Comparison of ENCODE assay signal across 31 mouse cellular contexts in the genomic region with DNA sequence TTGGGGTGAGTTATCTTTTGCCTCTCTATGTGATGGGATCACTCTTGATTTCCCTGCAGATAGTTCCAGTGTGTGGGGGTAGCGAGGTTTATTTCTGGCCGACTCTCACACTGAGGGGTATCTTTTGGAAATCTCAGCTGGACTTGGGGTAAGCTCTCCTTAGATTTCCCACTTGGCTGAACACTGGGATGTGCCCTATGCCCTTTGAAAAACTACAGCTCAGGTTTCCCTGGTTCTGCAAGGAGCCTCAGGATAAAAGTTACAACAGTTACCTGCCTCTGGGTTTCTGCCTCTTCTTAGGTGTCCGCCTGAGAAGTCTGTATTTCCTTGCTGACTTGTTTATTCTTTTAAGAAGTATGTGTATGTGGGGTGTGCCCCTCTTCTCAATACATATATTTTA. TPM values are rescaled to one million over a fixed set of nuclear protein-coding genes. Genes with fewer than 3 reads are reported as not detected.
A peak's percentile ranks its signal among the peaks of the same experiment; 100 is the strongest.
DNase-seq lines count a peak whose midpoint lies in the region; ATAC-seq lines count a peak whose summit lies in the region.
"Had no signal": no experiment of that assay in that cellular context is flagged by ENCODE, and none has a peak within 500 bp of the region (broad histone marks: within the 10 kb centered on the region; RNA-seq: fewer than 3 reads in every experiment).

No protein-coding gene starts in this region.

- WGBS in heart, embryonic 12.5 days, result 82% methylated on average over 3 of the region's 3 CpGs
- 57% methylated on average over 3 of the region's 3 CpGs for WGBS in kidney, embryonic 15.5 days

- no peak for ATAC-seq in heart, embryonic 12.5 days (ENCODE audit: insufficient number of reproducible peaks, low FRiP score)
- ATAC-seq in kidney, embryonic 15.5 days (replicated peaks; ENCODE audit: low FRiP score), result no peak
- ATAC-seq: activated CD4-positive, CD25-positive, alpha-beta regulatory T cell, adult 4 months; forebrain, embryonic 14.5 days; forebrain, postnatal 0 days had no signal

- no peaks in the 10 kb centered on the region for H3K27me3 ChIP-seq in heart, embryonic 12.5 days (replicated peaks)
- no peaks in the 10 kb centered on the region for H3K27me3 ChIP-seq in kidney, embryonic 15.5 days
- H3K27me3 ChIP-seq: embryonic facial prominence, embryonic 12.5 days; embryonic facial prominence, embryonic 15.5 days; hindbrain, embryonic 12.5 days; hindbrain, embryonic 15.5 days had no signal

- no peak overlapping the region for H3K9ac ChIP-seq in heart, embryonic 12.5 days
- no peak overlapping the region for H3K9ac ChIP-seq in kidney, embryonic 15.5 days
- H3K9ac ChIP-seq: embryonic facial prominence, embryonic 12.5 days; embryonic facial prominence, embryonic 15.5 days; forebrain, postnatal 0 days; hindbrain, embryonic 12.5 days; hindbrain, embryonic 15.5 days had no signal

- H3K27ac ChIP-seq in heart, embryonic 12.5 days (ENCODE audit: poor library complexity, severe bottlenecking), result no peak overlapping the region
- peak overlapping the region; percentile 32 for H3K27ac ChIP-seq in kidney, embryonic 15.5 days
- H3K27ac ChIP-seq: embryonic facial prominence, embryonic 12.5 days; embryonic facial prominence, embryonic 15.5 days; heart, adult 2 months; heart, embryonic 10.5 days; hindbrain, embryonic 12.5 days; hindbrain, embryonic 15.5 days had no signal

- H3K4me3 ChIP-seq in heart, embryonic 12.5 days, result no peak overlapping the region
- no peak overlapping the region for H3K4me3 ChIP-seq in kidney, embryonic 15.5 days (replicated peaks)
- H3K4me3 ChIP-seq: embryonic facial prominence, embryonic 12.5 days; embryonic facial prominence, embryonic 15.5 days; heart, adult 2 months; heart, embryonic 10.5 days; hindbrain, embryonic 12.5 days; hindbrain, embryonic 15.5 days had no signal

- DNase-seq in adrenal gland, adult 2 months, result peak; percentile 1
- DNase-seq in adrenal gland, postnatal 4 days (ENCODE audit: low spot score in 2 of 2), result no peak
- peak; percentile 58 for DNase-seq in heart, adult 11 months
- no peak for DNase-seq in kidney, adult 11 months
- DNase-seq in kidney, postnatal 14 days, result peak; percentile 23
- DNase-seq in neural tube, embryonic 10.5 days (ENCODE audit: extremely low spot score, low spot score), result no peak
- DNase-seq: adrenal gland, postnatal 10 days; adrenal gland, postnatal 36 days; cerebellum, adult 11 months; cerebellum, adult 2 months; cerebellum, adult 9-11 months; cerebellum, postnatal 25 days; forebrain, postnatal 0 days; gastrocnemius, postnatal 25 days; heart, adult 2 months had no signal

- H3K4me2 ChIP-seq in heart, embryonic 12.5 days, result no peak overlapping the region
- H3K4me2 ChIP-seq in kidney, embryonic 15.5 days, result no peak overlapping the region
- H3K4me2 ChIP-seq: embryonic facial prominence, embryonic 12.5 days; embryonic facial prominence, embryonic 15.5 days; hindbrain, embryonic 12.5 days; hindbrain, embryonic 15.5 days had no signal

- no peaks in the 10 kb centered on the region for H3K9me3 ChIP-seq in heart, embryonic 12.5 days (replicated peaks)
- H3K9me3 ChIP-seq in kidney, embryonic 15.5 days (replicated peaks), result no peaks in the 10 kb centered on the region
- H3K9me3 ChIP-seq: embryonic facial prominence, embryonic 15.5 days; heart, embryonic 10.5 days; hindbrain, embryonic 12.5 days; hindbrain, embryonic 15.5 days had no signal

- H3K36me3 ChIP-seq in heart, embryonic 12.5 days, result no peaks in the 10 kb centered on the region
- no peaks in the 10 kb centered on the region for H3K36me3 ChIP-seq in kidney, embryonic 15.5 days
- H3K36me3 ChIP-seq: embryonic facial prominence, embryonic 12.5 days; embryonic facial prominence, embryonic 15.5 days; heart, embryonic 10.5 days; hindbrain, embryonic 12.5 days; hindbrain, embryonic 15.5 days had no signal

- H3K4me1 ChIP-seq in heart, embryonic 12.5 days (replicated peaks), result no peaks in the 10 kb centered on the region
- H3K4me1 ChIP-seq in kidney, embryonic 15.5 days, result peaks cover 14% of the 10 kb centered on the region
- H3K4me1 ChIP-seq: embryonic facial prominence, embryonic 12.5 days; embryonic facial prominence, embryonic 15.5 days; heart, embryonic 10.5 days; hindbrain, embryonic 12.5 days; hindbrain, embryonic 15.5 days had no signal

RNA-seq across cellular contexts. Expression of a gene that starts 30.7 kb away (rescaled TPM):
- total RNA-seq in adrenal gland, adult 2 months (2021), result 100 to 1,000 TPM; 536 to 579 TPM
- 474 and 524 TPM in 2 replicates for polyA plus RNA-seq in adrenal gland, adult 2 months (2012; rRNA removed)
- total RNA-seq in adrenal gland, postnatal 4 days (2021), result 100 to 1,000 TPM; 215 to 218 TPM
- polyA plus RNA-seq in heart, embryonic 12.5 days (2016; fragmentation: Nextera tagmentation; extraction: Ambion mirVana), result 15.9 and 16.6 TPM in 2 replicates
- polyA plus RNA-seq in kidney, embryonic 15.5 days (2015; fragmentation: Nextera tagmentation; extraction: Ambion mirVana), result 30.4 and 35.2 TPM in 2 replicates

RNA-seq across cellular contexts. Expression of a gene that starts 42.6 kb away (rescaled TPM):
- 10 to 100 TPM; 41.3 to 58.6 TPM for total RNA-seq in adrenal gland, adult 2 months (2021)
- polyA plus RNA-seq in adrenal gland, adult 2 months (2012; rRNA removed), result 6.4 and 8.5 TPM in 2 replicates
- 1 to 10 TPM; 2.0 to 4.1 TPM for total RNA-seq in adrenal gland, postnatal 4 days (2021)
- not detected in 2 replicates for polyA plus RNA-seq in heart, embryonic 12.5 days (2016; fragmentation: Nextera tagmentation; extraction: Ambion mirVana)
- 0.28 TPM in 1 of 2 replicates, not detected in the other for polyA plus RNA-seq in kidney, embryonic 15.5 days (2015; fragmentation: Nextera tagmentation; extraction: Ambion mirVana)
- total RNA-seq: common myeloid progenitor, adult 5-6 weeks; ES-E14; forebrain, postnatal 0 days; heart, adult 2 months; hematopoietic stem cell, adult 5-6 weeks had no signal
- polyA plus RNA-seq: activated CD4-positive, CD25-positive, alpha-beta regulatory T cell, adult 4 months; cerebellum, adult 2 months; embryonic facial prominence, embryonic 12.5 days; embryonic facial prominence, embryonic 15.5 days; forebrain, embryonic 11.5 days; forebrain, embryonic 14.5 days; forebrain, postnatal 0 days; frontal cortex, adult 2 months; heart, embryonic 10.5 days; heart, embryonic 14.5 days; heart, postnatal 0 days; hindbrain, embryonic 12.5 days; hindbrain, embryonic 15.5 days had no signal

Comparison
In these comparisons a context has a peak if more than half of its experiments do, and no peak if none do; other contexts are left out.
1. DNase-seq: peak in adrenal gland, adult 2 months (single experiment), heart, adult 11 months (single experiment) and kidney, postnatal 14 days (single experiment); none in adrenal gland, postnatal 4 days (0 of 2), kidney, adult 11 months (single experiment) and neural tube, embryonic 10.5 days (single experiment).
2. RNA of a gene that starts 30.7 kb away (polyA plus RNA-seq): 474 to 524 TPM in adrenal gland, adult 2 months; 30.4 to 35.2 TPM in kidney, embryonic 15.5 days and 15.9 to 16.6 TPM in heart, embryonic 12.5 days; every median in the first group is over 10 times any median in the second.